Mouse (Mus musculus): ENCODE measurements around the gene Irgc1. TPM values are rescaled to one million over a fixed set of nuclear protein-coding genes. Genes with fewer than 3 reads are reported as not detected.
"Not testable (repeated sequence)": the region's sequence is repeated elsewhere in the genome, so short reads cannot be mapped to it uniquely, and the experiment has no call there.

Irgc1 gene
- total RNA-seq, 2 experiments from 2014 or later: not detected

DNA sequence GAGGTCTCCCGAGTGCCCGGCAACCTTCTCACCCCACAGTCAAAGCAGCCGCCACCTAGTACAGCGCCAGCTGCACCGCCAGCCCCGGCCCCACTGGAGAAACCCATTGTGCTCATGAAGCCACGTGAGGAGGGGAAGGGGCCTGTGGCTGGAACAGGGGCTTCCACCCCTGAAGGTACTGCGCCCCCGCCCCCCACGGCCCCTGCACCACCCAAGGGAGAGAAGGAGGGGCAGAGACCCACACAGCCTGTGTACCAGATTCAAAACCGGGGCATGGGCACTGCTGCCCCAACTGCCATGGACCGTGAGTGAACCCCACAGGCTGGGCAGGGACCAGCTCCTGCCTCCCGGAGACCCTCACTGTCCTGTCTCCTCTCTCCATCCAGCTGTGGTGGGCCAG is 46.4 kb downstream of the Irgc1 start:
- DNase-seq (ENCODE audit: low spot score in 2 of 2): no peak

DNA sequence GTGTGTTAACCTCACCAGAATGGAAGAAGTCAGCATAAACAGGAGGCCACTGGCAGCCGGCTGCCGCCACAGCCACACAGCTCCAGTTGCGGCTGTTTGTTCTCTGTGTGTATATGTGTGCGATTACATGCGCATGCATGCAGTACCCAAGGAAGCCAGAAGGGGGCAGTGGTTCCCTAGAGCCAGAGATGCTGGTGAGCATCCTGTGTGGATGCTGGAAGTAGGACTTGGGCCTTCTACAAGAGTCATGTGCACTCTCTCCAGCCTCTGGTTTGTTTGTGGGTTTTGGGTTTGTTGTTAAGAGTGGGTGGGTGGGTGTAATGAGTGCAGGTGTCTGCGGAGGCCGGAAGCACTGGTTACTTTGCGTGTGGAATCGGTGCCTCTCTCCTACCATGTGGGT is 49.2 kb downstream of the Irgc1 start:
- no peak for DNase-seq (ENCODE audit: low spot score in 2 of 2)

DNA sequence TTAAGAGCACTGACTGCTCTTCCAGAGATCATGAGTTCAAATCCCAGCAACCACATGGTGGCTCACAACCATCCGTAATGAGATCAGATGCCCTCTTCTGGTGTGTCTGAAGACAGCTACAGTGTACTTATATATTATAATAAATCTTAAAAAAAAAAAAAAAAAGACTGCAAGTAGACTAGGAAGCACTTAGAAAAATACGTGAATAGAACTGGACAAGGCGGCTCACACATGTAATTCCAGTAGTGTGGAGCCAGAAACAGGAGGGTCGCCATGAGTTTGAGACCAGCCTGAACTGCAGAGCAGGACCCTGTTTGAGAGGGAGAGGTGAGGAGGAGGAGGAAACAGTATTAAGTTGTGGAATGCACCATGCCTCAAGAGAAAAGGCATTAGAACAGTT is 51.6 kb downstream of the Irgc1 start:
- DNase-seq (ENCODE audit: low spot score in 2 of 2): not testable (repeated sequence)

DNA sequence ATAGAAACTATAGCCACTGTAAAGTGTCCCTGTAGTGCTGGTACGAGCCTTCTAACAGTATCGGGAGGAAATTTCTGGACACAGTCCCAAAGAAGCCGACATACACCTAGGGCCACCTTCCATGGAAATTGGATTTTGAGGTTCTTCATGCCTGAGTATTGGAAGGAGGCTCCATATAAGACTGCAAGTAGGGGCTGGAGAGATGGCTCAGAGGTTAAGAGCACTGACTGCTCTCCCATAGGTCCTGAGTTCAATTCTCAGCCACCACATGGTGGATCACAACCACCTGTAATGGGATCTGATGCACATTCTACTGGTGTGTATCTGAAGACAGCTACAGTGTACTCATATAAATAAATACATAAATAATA is 52.0 kb downstream of the Irgc1 start:
- DNase-seq (ENCODE audit: low spot score in 2 of 2): no peak

DNA sequence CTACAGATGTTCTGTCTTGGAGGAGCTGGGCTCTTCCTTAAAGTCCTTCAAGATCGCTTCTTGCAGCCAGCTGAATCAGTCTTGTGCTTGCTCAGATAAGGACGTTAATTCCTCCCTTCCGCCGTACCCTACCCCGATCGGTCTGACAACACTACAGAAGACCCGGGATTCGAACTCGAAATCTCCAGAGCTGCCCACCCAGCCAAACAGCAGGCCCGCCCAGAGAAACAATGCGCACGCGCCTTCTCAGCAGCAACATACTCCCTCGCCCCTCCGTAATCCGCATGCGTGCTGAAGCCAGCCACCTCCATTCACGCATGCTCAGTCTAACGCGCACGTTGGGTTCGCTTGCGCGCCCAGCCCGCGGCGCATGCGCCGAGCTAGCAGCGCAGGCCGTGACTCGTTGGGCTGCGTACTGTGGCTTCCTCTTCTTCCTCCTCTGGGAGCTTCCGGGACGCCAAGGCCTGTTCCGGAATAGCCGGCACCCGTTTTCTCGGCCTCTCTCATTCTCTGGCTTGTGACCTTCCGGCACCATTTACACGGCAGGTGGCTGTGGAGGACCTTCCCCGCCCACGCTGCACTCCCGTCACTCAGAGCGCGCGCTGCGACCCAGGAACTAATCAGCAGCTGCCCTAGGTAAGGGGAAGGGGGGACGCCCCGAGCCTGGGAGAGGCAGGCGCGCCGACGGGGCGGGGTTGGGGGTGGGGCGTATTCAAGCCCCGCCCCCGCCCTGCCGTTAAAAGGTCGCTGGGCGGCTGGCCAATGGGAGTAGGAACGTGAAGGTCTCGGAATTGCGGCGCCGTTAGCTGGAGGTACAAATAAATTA is 52.6 kb downstream of the Irgc1 start, which contains the start of gene Smg9:
TSS of gene Smg9 (plus strand) at position 364 of the 826 bp plus-strand sequence.
- DNase-seq (ENCODE audit: low spot score in 2 of 2): peak; percentile 96 to 99

DNA sequence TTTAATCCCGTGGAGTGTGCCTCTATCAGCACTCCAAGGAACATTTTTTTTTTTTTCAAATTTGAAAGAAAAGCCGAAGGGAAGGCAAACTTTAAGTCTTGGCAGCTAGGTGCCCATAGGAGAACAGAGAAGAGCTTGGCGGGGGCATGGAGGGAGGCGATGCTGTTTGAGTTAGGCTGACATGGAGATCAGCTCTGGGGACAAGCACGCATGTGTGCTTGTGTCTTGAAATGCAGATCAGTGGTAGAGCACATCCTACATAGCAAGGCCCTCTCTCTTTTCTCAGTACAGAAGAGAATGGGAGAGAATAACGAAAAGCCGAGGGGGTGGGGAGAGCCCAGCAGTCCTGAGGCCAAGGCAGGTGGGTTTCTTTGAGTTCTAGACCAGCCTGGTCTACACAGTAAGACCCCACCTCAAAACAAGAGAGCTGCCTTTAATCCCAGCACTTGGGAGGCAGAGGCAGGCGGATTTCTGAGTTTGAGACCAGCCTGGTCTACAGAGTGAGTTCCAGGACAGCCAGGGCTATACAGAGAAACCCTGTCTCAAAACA is 53.7 kb downstream of the Irgc1 start:
- DNase-seq (ENCODE audit: low spot score in 2 of 2): no peak

DNA sequence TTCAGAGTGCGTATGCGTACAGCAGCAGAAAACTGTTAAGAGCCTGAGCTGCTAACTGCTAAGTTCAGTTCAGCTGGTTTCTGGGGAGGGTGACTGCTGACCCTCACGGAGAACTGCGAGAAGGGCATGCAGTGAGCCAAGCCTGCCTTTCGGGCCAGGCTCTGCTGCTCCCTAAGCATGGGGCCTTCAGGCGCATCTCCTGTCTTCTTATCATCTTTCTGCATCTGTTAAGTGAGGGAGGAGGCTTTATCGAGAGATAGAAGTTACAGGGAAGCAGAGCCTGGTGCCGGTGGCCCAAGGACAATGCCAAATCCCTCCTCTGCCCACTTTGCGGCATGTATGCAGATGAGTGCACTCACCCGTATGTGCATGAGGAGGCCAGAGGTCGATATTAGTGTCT is 55.3 kb downstream of the Irgc1 start:
- no peak for DNase-seq (ENCODE audit: low spot score in 2 of 2)

DNA sequence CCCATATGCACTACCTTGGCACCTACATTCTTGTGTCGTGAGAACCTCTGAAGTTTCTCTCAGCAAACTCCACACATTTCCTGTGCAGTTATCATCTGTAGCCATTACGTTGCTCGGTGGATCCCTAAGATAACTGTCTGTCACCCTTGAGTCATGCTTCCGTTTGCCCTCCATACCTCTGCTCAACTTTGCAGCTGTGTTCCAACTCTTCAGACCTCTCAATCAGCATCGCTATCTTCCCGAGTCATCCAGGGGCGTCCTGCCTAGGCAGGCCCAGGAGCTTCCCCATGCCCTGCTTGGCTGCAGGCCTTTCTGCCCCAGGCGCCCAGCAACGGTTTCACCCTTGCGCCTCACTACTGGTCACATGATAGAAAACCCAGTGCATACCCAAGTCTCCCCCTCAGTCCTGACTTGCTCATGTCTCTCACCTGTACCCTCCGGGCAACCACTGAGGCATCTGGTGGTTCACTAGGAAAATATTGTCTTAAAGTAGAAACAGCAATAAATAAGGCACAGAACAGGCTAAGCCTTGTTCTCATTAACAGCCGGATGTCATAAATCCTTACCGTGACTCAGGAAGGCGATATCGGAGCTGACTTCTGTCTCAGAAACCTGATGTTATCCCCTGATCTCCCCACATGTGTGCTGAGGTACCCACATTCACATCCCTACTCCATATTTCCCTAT is 57.5 kb downstream of the Irgc1 start:
- no peak for DNase-seq (ENCODE audit: low spot score in 2 of 2)

DNA sequence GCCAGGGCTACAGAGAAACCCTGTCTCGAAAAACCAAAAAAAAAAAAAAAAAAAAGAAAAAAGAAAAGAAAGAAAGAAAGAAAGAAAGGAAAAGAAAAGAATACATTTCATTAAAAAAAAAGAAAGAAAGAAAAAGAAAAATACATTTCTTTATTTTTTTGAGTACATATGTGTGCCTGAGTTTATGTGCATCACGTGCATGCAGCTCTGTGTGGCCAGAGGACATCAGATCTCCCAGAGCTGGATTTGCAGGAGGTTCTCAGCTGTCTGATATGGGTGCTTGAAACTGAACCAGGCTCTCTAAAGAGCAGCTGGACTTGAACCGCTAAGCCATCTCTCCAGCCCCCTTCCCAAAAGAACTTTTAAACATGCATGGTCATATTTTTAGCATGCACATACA is 58.0 kb downstream of the Irgc1 start:
- DNase-seq (ENCODE audit: low spot score in 2 of 2): no peak

DNA sequence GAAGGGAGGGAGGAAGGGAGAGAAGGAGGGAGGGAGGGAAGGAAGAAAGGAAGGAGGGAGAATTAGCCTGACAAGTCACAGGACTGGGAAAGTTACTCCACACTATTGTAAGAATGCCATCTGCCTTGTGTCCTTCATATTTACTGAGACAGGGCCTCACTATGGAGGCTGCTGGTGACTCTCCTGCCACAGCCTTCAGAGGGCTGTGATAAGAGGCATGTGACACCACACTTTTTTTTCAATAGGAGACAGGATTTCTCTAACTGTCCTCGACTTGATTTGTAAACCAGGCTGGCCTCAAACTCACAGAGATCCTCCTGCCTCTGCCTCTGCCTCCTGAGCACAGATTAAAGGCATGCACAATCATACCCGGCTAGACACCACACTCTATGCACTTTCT is 60.4 kb downstream of the Irgc1 start:
- no peak for DNase-seq (ENCODE audit: low spot score in 2 of 2)

DNA sequence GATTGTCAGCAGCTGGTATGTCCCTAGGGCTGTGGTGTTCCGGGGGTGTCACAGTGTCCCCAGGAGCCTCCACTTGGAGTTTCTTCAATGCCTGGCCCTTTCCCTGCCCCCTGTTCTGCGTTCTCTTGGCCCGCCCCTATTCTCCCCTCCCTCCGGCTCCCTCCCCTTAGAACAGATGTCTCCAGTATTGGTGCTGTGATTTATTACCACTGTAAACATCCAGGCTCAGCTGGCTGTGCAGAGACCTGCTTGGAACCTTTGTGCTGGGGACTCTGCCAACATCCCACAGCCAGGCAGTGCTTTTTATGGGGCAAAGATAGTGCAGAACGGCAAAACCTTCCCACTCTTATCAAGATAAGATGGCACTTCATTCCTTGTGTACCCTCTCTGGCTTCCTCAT is 61.0 kb downstream of the Irgc1 start:
- DNase-seq (ENCODE audit: low spot score in 2 of 2): no peak

DNA sequence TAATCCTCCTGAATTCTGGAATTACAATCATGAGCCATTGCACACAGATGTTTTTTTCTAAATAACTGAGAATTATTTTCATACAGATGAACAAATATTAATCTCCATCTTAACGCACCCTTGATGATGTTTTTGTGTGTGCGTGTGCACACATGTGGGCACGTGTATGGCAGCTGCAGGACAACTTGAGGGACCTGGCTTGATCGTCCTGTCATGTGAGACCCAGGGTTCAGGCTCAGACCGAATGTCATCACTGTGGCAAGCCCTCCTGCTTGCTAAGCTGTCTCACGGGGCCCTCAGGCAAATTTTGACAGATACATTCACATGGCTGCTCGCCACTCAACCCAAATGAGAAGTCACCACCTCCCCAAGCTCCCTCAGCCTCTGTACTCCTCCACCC is 61.6 kb downstream of the Irgc1 start:
- DNase-seq (ENCODE audit: low spot score in 2 of 2): no peak

DNA sequence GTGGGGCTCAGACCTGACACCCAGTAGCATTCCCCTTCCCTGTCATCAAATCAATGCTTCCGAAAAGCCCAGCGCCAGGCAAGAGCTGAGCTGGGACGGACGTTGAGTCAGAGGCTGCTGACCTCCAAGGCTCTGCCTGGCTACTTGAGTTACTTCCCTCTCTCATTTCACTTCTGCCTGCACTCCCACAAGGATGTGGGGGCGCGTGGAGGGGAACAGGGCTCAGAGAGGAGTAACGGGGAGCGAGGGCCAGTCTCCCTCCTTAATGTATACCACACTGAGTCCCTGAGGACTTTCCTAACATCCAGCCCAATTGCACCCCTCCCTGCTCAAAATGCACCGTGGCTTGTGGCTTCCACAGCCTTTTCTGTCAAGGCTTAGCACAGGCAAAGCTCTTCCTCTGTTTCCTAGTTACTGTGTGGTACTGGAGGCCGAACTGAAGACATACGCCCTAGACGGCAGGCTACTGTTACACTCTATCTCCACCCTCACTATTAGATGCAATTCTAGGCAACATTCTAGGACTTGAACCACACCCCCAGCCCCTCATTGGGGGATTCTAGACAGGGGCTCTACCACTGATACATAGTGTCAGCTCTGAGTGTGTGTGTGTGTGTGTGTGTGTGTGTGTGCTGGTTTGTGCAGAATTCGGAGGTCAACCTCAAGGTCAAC is 62.4 kb downstream of the Irgc1 start:
- DNase-seq (ENCODE audit: low spot score in 2 of 2): no peak

DNA sequence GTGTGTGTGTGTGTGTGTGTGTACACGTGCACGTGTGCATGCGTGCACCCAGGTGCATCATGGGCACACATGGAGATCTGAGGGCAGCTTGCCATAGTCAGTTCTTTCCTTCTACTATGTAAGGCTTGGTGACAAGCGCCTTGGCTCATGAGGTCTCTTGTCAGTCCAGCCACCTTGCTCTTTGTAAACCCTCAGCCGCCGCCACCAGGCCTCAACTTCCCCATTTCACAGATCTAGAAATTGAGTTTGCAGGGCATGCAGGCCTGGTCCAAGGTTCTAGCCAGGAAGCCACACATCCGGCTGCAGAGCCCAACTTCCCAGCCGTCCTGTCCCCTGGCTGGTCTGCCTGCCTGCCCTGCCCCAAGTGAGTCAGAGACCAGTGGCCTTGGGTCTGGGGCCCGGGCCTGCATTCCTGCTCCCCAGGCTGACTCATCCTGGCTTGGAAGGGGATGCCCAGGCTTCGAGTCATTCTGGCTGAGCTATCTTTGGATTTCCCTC is 65.0 kb downstream of the Irgc1 start:
- DNase-seq (ENCODE audit: low spot score in 2 of 2): no peak

DNA sequence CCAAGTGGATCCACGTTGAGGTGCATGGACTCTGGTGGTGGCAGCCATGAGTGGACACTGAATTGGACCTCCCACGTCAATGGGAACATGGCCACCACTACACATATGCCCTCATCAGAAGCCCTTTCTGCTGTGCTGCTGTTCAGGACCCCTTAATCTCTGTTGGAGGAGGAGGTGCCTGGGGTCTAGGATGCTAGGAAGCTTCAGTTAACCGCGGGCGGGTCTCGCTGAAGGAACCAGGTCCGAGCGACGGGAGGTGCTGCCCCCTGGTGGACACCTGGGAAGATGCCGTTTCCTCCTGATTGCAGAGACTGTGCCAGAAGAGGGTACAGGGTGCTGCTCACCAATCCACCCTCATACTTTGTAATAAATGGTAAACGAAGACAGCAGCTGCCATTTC is 67.3 kb downstream of the Irgc1 start:
- peak; percentile 63 for DNase-seq (ENCODE audit: low spot score in 2 of 2)

DNA sequence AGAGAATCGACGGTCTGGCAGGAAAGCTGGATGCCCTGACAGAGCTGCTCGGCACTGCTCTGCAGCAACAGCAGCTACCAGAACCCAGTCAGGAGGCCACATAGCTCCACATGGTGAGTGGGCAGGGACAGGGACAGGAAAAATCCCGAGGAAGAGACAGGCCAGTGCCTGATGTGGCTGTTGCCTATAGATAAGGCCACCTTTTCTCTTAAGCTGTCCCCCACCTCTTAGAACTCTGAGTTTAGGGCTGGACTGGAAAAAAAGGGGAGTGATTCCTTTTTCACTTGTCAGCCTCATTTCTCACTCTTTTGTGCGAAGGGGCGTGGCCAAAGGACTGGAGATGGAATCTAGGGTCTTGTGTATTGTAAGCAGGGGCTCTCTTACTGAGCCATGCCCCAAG is 68.0 kb downstream of the Irgc1 start:
- no peak for DNase-seq (ENCODE audit: low spot score in 2 of 2)

DNA sequence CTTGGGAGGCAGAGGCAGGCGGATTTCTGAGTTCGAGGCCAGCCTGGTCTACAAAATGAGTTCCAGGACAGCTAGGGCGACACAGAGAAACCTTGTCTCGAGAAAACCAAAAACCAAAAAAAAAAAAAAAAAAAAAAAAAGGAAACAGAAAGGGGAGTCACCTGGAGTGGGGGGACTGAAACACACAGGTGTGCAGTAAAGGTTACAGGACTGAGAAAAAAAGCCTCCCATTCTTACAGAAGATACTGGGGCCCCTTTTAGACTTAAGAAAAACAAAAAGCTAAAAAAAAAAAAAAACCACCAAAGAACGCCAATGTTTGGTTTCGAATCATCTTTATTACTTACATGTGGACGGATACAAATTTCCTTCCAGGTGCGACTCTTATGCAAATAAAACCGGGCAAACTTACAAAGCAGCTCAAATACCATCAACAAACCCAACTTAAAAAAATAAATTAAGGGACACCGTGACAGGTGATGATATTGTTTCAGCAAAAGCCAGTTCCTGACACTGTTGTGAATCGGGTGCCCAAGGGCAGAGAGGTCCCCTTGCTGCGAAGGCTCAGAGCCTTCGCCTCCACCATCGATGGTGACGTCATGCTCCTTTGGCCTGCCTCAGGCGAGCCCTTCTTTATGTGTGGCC is 69.2 kb downstream of the Irgc1 start:
- no peak for DNase-seq (ENCODE audit: low spot score in 2 of 2)

Measured in layer of hippocampus, postnatal 14 days (tissue).